Mouse (Mus musculus) midbrain, embryonic 14.5 days (tissue): ENCODE measurements at regions not wholly inside any gene's neighbourhood (a gene's known extent, or its start where the extent isn't known, plus 50 kb on each side); places are given as distances from the start of the nearest gene placed in this dataset.
A peak's percentile ranks its signal among the peaks of the same experiment; 100 is the strongest.

ENCODE experiments used
- ATAC-seq: fragments of 200-750 bp; cut with Nextera tagmentation; 2 replicates; pipeline ENCODE4 v1.8.0; 2017; ENCODE audit warnings: moderate number of reproducible peaks, moderate library complexity; ENCODE audit not compliant: low FRiP score, low TSS enrichment
- DNase-seq: peaks from one replicate; pipeline ENCODE4 v3.0.0-alpha.2; 2015
- H3K27ac ChIP-seq: fragments of 300-500 bp; sonication (generic); replicated peaks from 2 replicates; pipeline ENCODE4 v1.5.1; 2014; ENCODE audit warnings: mild to moderate bottlenecking, low read depth, low read length, moderate library complexity
- H3K27me3 ChIP-seq: fragments of 300-500 bp; sonication (generic); 2 replicates; pipeline ENCODE4 v1.6.1; 2014; ENCODE audit warnings: low read length, control low read depth, mixed read lengths; ENCODE audit not compliant: control insufficient read depth, insufficient read depth
- H3K36me3 ChIP-seq: fragments of 300-500 bp; sonication (generic); 2 replicates; pipeline ENCODE4 v1.6.1; 2014; ENCODE audit warnings: low read length, control low read depth; ENCODE audit not compliant: control insufficient read depth, insufficient read depth
- H3K4me1 ChIP-seq: fragments of 300-500 bp; sonication (generic); 2 replicates; pipeline ENCODE4 v1.6.1; 2014; ENCODE audit warnings: mild to moderate bottlenecking, antibody characterized with exemption, low read length, control low read depth; ENCODE audit not compliant: control insufficient read depth, insufficient read depth
- H3K4me2 ChIP-seq: fragments of 300-500 bp; sonication (generic); 2 replicates; pipeline ENCODE4 v1.6.1; 2014; ENCODE audit warnings: mild to moderate bottlenecking, low read length, moderate library complexity
- H3K4me3 ChIP-seq: fragments of 300-500 bp; sonication (generic); replicated peaks from 2 replicates; pipeline ENCODE4 v1.5.1; 2014; ENCODE audit warnings: low read depth, low read length
- H3K9ac ChIP-seq: fragments of 300-500 bp; sonication (generic); replicated peaks from 2 replicates; pipeline ENCODE4 v1.6.1; 2014; ENCODE audit warnings: mild to moderate bottlenecking, low read length, moderate library complexity
- H3K9me3 ChIP-seq: fragments of 300-500 bp; sonication (generic); 2 replicates; pipeline ENCODE4 v1.6.1; 2016; ENCODE audit warnings: low read length, control low read depth, mixed read lengths; ENCODE audit not compliant: control insufficient read depth
- WGBS: fragments of 180-500 bp; shearing (Covaris S2); extraction: QIAGEN DNeasy Blood & Tissue Kit; methylation state at CpG from one replicate; pipeline ENCODE4 v1.1.7; 2014; 5-methylcytosine and 5-hydroxymethylcytosine counted together

GRCm38 (mm10) chr11:17393832-17394231 is 136.5 kb downstream of the C1d start:
- peak overlapping the region; percentile 55; the same call in 1 of the 2 replicates for H3K27ac ChIP-seq
- ATAC-seq (no peak), DNase-seq (peak; percentile 34)
- no peaks in the 10 kb centered on the region for H3K9me3 ChIP-seq
- H3K4me2 ChIP-seq: no peak overlapping the region
- peaks cover 7% of the 10 kb centered on the region; the same call in 1 of the 2 replicates for H3K4me1 ChIP-seq
- H3K9ac ChIP-seq: no peak overlapping the region
- H3K4me3 ChIP-seq: no peak overlapping the region
- H3K36me3 ChIP-seq: no peaks in the 10 kb centered on the region
- H3K27me3 ChIP-seq: no peaks in the 10 kb centered on the region
- WGBS: 50% methylated on average over 6 of the region's 6 CpGs

DNA sequence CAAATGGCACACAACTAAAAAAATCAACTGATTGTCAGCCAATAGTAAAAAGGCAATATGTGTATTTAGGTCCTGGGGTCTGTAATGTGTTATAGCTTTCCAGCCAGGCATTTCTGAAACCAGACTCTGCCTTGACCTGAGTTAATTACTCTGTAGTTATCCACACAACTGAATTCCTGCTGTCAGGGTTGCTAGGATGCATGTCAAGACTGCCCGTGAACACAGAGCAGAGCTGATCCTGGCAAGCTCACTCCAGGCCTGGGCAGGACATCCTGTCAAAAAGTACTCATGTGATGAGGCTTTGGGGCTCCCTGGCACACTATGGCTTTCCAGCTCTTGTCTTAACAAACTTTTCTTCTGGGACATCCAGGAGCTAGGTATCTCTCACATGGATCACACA is 157.2 kb downstream of the C1d start:
- ATAC-seq (no peak; the same call in 1 of the 2 replicates), DNase-seq (peak; percentile 52)
- no peak overlapping the region for H3K4me2 ChIP-seq
- H3K27me3 ChIP-seq: no peaks in the 10 kb centered on the region
- WGBS: 11% methylated on average over 1 of the region's 1 CpGs
- no peaks in the 10 kb centered on the region for H3K36me3 ChIP-seq
- no peak overlapping the region for H3K9ac ChIP-seq
- no peaks in the 10 kb centered on the region for H3K4me1 ChIP-seq
- no peak overlapping the region for H3K4me3 ChIP-seq
- no peak overlapping the region for H3K27ac ChIP-seq
- H3K9me3 ChIP-seq: no peaks in the 10 kb centered on the region

DNA sequence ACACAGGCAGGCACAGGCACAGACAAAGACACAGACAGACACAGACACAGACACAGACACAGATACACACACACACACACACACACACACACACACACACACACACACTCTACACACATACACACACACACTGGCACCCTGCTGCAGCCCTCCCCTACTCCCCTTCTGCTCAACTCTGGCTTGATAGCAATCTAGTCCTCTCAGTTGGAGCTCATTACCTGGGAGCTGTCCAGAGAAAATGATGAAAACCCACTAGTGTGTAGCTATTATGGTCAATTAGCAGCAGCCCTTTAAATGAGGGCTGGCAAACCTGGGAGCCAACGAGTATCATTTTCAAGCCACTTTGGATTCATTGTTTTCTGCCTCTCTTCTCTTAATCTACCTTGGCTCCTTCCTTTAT is 157.8 kb downstream of the C1d start:
- 57% methylated on average over 1 of the region's 1 CpGs for WGBS
- H3K4me3 ChIP-seq: no peak overlapping the region
- H3K36me3 ChIP-seq: no peaks in the 10 kb centered on the region
- no peaks in the 10 kb centered on the region for H3K4me1 ChIP-seq
- H3K27me3 ChIP-seq: no peaks in the 10 kb centered on the region
- no peak overlapping the region for H3K27ac ChIP-seq
- no peak overlapping the region for H3K4me2 ChIP-seq
- H3K9ac ChIP-seq: no peak overlapping the region
- H3K9me3 ChIP-seq: no peaks in the 10 kb centered on the region; the same call in 1 of the 2 replicates
- ATAC-seq (no peak), DNase-seq (peak; percentile 2)

DNA sequence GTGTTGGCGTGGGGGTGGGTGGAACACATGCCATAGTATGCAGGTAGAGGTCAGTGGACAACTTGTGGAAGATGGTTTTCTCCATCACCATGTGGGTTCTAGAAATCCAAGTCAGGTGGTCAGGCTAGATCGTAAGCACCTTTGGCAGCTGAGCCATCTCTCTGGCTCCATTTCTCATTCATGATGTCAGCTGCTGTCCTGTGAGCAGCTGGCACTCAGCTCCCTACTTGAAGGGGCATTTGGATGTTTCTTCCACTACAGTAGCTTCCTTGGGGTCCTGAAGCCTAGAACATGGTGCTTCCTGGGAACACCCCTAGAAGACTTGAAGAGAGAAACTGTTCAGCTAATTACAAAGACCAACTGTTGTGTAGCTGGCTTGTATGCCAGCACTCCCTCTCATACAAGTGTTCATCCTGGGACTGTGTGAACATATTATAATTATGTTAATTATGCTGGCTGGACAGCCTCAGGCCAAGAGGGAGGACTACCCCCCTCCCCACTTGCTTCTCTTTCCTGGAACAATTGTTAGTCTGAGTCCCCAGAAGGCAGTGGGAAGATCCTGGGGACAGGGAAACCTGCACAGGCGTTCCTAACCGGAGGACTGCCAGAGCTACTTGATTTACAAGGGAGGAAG is 160.4 kb downstream of the C1d start:
- no peaks in the 10 kb centered on the region for H3K27me3 ChIP-seq
- DNase-seq: peak; percentile 25
- H3K4me1 ChIP-seq: no peaks in the 10 kb centered on the region
- H3K4me3 ChIP-seq: no peak overlapping the region
- H3K9me3 ChIP-seq: peaks cover 7% of the 10 kb centered on the region; the same call in 1 of the 2 replicates
- H3K9ac ChIP-seq: no peak overlapping the region
- peak; percentile 57 for ATAC-seq
- no peak overlapping the region for H3K27ac ChIP-seq
- no peak overlapping the region for H3K4me2 ChIP-seq
- WGBS: 69% methylated on average over 4 of the region's 4 CpGs
- H3K36me3 ChIP-seq: no peaks in the 10 kb centered on the region

DNA sequence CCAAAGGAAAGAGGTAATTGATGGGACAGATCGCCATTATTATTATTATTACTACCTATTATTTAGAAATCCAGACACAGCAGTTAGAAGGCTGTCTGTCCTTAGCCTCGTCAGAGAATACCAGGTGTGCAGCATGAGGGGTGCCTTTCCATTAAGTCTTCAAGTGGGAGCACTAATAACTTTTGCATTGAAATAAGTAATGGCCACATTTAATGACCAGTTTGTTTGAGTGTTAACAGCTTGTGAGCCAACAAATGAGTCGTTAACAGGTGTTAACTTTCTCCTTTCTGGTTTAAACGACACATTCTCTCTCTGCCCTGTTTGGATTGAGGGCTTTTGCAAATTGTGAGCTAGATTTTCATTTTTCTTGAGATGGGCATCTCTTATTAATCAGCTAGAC is 184.8 kb downstream of the C1d start:
- no peaks in the 10 kb centered on the region for H3K36me3 ChIP-seq
- no peak for DNase-seq
- no peaks in the 10 kb centered on the region for H3K27me3 ChIP-seq
- H3K9me3 ChIP-seq: no peaks in the 10 kb centered on the region
- H3K27ac ChIP-seq: no peak overlapping the region
- 68% methylated on average over 4 of the region's 4 CpGs for WGBS
- ATAC-seq: no peak
- H3K4me2 ChIP-seq: no peak overlapping the region
- H3K4me1 ChIP-seq: no peaks in the 10 kb centered on the region
- H3K4me3 ChIP-seq: no peak overlapping the region
- H3K9ac ChIP-seq: no peak overlapping the region

DNA sequence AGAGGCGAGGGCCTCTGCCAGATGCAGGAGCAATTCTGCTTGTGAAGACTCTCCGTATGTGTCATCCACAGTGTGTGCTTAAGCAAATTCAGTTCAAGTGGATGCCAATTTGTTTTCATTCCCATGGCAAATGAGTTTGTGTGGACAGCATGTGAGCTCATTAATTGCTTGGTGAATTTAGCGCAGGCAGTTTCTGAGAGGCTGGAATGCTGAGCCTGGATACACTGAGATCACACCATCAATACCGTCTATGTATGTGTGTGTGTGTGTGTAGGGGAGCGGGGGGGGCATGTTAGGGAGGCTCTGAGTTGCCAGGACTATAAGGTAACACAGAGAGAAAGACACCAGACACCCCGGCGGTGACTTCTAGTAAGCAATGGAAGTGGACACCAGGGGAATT is 191.9 kb downstream of the C1d start:
- no peak for ATAC-seq
- WGBS: 84% methylated on average over 7 of the region's 7 CpGs
- no peak overlapping the region for H3K4me2 ChIP-seq
- no peaks in the 10 kb centered on the region for H3K9me3 ChIP-seq
- DNase-seq: no peak
- H3K4me3 ChIP-seq: no peak overlapping the region
- no peaks in the 10 kb centered on the region for H3K36me3 ChIP-seq
- no peak overlapping the region for H3K27ac ChIP-seq
- no peaks in the 10 kb centered on the region for H3K27me3 ChIP-seq
- H3K9ac ChIP-seq: no peak overlapping the region
- no peaks in the 10 kb centered on the region for H3K4me1 ChIP-seq

DNA sequence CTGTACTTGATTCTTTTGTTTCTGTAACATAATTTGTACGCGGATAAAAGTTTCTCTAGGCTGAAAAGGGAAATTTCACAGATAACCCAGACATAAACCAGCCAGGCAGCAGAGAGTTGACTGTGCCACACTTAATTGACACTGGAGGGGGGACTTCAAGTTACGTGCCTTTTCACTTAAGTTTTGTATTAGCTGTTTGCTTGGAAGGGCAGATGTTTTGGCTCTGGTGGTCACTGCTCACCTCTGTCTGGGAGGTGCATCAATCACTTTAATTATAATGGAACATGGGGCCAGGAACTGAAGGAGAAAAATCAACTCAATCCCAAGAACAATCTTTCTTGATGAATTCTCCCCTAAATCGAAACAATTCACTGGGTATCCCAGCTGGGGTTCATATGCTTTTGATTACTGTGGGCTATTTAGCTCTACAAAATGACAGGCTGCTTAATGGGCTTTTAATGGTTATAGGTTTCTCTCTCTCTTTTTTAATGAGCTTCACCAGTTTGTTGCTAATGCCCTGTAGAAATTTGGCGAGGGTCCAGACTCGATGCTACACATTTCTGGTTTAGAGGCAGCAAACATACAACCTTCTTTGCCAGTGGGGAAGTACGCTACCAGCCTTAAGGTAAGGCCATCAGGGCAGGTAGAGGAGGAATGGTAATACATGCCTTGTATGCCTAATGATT is 193.1 kb downstream of the C1d start:
- Histone ChIP-seq H3K4me2 (no peak overlapping the region), H3K27me3 (no peaks in the 10 kb centered on the region), H3K4me1 (no peaks in the 10 kb centered on the region), H3K9ac (no peak overlapping the region), H3K36me3 (no peaks in the 10 kb centered on the region), H3K9me3 (no peaks in the 10 kb centered on the region), H3K4me3 (no peak overlapping the region), H3K27ac (no peak overlapping the region)
- 86% methylated on average over 7 of the region's 7 CpGs for WGBS
- DNase-seq (peak; percentile 7), ATAC-seq (no peak)

GRCm38 (mm10) chr11:17451451-17451850 is 194.1 kb downstream of the C1d start:
- no peaks in the 10 kb centered on the region for H3K36me3 ChIP-seq
- no peak overlapping the region for H3K27ac ChIP-seq
- DNase-seq (no peak), ATAC-seq (no peak)
- no peaks in the 10 kb centered on the region for H3K9me3 ChIP-seq
- H3K4me3 ChIP-seq: no peak overlapping the region
- no peak overlapping the region for H3K4me2 ChIP-seq
- no peak overlapping the region for H3K9ac ChIP-seq
- no peaks in the 10 kb centered on the region for H3K4me1 ChIP-seq
- 92% methylated on average over 2 of the region's 2 CpGs for WGBS
- H3K27me3 ChIP-seq: no peaks in the 10 kb centered on the region

GRCm38 (mm10) chr11:17453530-17453929 is 196.2 kb downstream of the C1d start:
- DNase-seq (no peak), ATAC-seq (no peak)
- H3K4me2 ChIP-seq: no peak overlapping the region
- H3K36me3 ChIP-seq: no peaks in the 10 kb centered on the region
- no peaks in the 10 kb centered on the region for H3K27me3 ChIP-seq
- no peaks in the 10 kb centered on the region for H3K9me3 ChIP-seq
- 74% methylated on average over 9 of the region's 9 CpGs for WGBS
- no peaks in the 10 kb centered on the region for H3K4me1 ChIP-seq
- no peak overlapping the region for H3K9ac ChIP-seq
- no peak overlapping the region for H3K27ac ChIP-seq
- H3K4me3 ChIP-seq: no peak overlapping the region
